Mouse (Mus musculus) myocyte (in vitro differentiated cells): ENCODE measurements around the gene Net1. TPM values are rescaled to one million over a fixed set of nuclear protein-coding genes. Genes with fewer than 3 reads are reported as not detected.

Experiments used
- H3K27me3 ChIP-seq: one replicate; pipeline ENCODE4 v1.6.1; 2011; ENCODE audit not compliant: control insufficient read depth, insufficient read depth, insufficient read length
- H3K36me3 ChIP-seq: one replicate; pipeline ENCODE4 v1.6.1; 2011; ENCODE audit not compliant: control insufficient read depth, insufficient read depth
- H3K4me2 ChIP-seq: one replicate; pipeline ENCODE4 v1.6.1; 2011; ENCODE audit warnings: low read depth, control low read depth
- H3K4me3 ChIP-seq: one replicate; pipeline ENCODE4 v1.5.1; 2011; ENCODE audit warnings: mild to moderate bottlenecking, control low read depth, moderate library complexity
- H3K79me2 ChIP-seq: one replicate; pipeline ENCODE4 v1.6.1; 2011; ENCODE audit not compliant: control insufficient read depth, insufficient read depth
- H3ac ChIP-seq: one replicate; pipeline ENCODE4 v1.6.1; 2011; ENCODE audit not compliant: control insufficient read depth, insufficient read length
- CEBPB ChIP-seq: IDR thresholded peaks from 2 replicates; pipeline ENCODE4 v1.6.1; 2011; ENCODE audit warnings: mild to moderate bottlenecking, moderate library complexity; ENCODE audit not compliant: poor library complexity, insufficient read depth, severe bottlenecking
- E2F4 ChIP-seq: IDR thresholded peaks from one replicate; pipeline ENCODE4 v1.6.1; 2011; ENCODE audit warnings: mild to moderate bottlenecking, control low read depth, moderate library complexity; ENCODE audit not compliant: insufficient read depth
- MAX ChIP-seq: IDR thresholded peaks from one replicate; pipeline ENCODE4 v1.6.1; 2011; ENCODE audit warnings: low read depth, mild to moderate bottlenecking, control low read depth
- MYOD1 ChIP-seq, 3 experiments: IDR thresholded peaks; one replicate each; pipeline ENCODE4 v1.6.1; 2011; ENCODE audit warnings: control low read depth in 2 of 3, low read depth in 2 of 3, mild to moderate bottlenecking in 2 of 3, moderate library complexity in 1 of 3; ENCODE audit not compliant: insufficient read length in 2 of 3, control insufficient read depth in 1 of 3
- MYOG ChIP-seq, 3 experiments: IDR thresholded peaks; one replicate each; pipeline ENCODE4 v1.6.1; 2011; ENCODE audit warnings: control low read depth in 2 of 3, low read depth in 2 of 3, mild to moderate bottlenecking in 2 of 3; ENCODE audit not compliant: insufficient read length in 2 of 3, control insufficient read depth in 1 of 3, insufficient read depth in 1 of 3
- POLR2A ChIP-seq: IDR thresholded peaks from one replicate; pipeline ENCODE4 v1.6.1; 2011; ENCODE audit warnings: low read depth, mild to moderate bottlenecking, control low read depth, moderate library complexity; ENCODE audit not compliant: insufficient read length
- POLR2AphosphoS2 ChIP-seq: IDR thresholded peaks from one replicate; pipeline ENCODE4 v1.6.1; 2011; ENCODE audit warnings: low read depth, control low read depth; ENCODE audit not compliant: insufficient read length
- REST ChIP-seq: IDR thresholded peaks from one replicate; pipeline ENCODE4 v1.6.1; 2011; ENCODE audit warnings: mild to moderate bottlenecking, control low read depth, moderate library complexity; ENCODE audit not compliant: insufficient read depth, insufficient read length
- SRF ChIP-seq: IDR thresholded peaks from one replicate; pipeline ENCODE4 v1.6.1; 2011; ENCODE audit warnings: low read depth; ENCODE audit not compliant: control insufficient read depth, insufficient read length
- TCF12 ChIP-seq: IDR thresholded peaks from one replicate; pipeline ENCODE4 v1.6.1; 2011; ENCODE audit warnings: mild to moderate bottlenecking, control low read depth; ENCODE audit not compliant: poor library complexity, insufficient read depth, severe bottlenecking
- TCF3 ChIP-seq: IDR thresholded peaks from one replicate; pipeline ENCODE4 v1.6.1; 2011; ENCODE audit warnings: low read depth, control low read depth; ENCODE audit not compliant: insufficient read length
- USF1 ChIP-seq: IDR thresholded peaks from one replicate; pipeline ENCODE4 v1.6.1; 2011; ENCODE audit warnings: low read depth, mild to moderate bottlenecking, control low read depth, moderate library complexity
- polyA plus RNA-seq: library from polyadenylated mRNA; unstranded; fragments of >200 nt; fragmentation: generic; extraction: Trizol; gene quantifications from one replicate; pipeline ENCODE4 v1.2.1, GENCODE M21; 2012; ENCODE audit warnings: missing spikeins

Net1 gene
- polyA plus RNA-seq, 1 experiment: 13.7 TPM

- no peak overlapping the region for H3ac ChIP-seq
- TF ChIP-seq USF1 (no peak), CEBPB (no peak), SRF (no peak), E2F4 (no peak), TCF3 (no peak), MAX (no peak), TCF12 (no peak), POLR2AphosphoS2 (no peak), REST (no peak), MYOD1 (IDR thresholded peaks at IDR 0.05; ENCODE audit: control insufficient read depth in 1 of 3, insufficient read length in 2 of 3, low read depth in 2 of 3) (no peak), POLR2A (no peak), MYOG (IDR thresholded peaks at IDR 0.05; ENCODE audit: control insufficient read depth in 1 of 3, insufficient read depth in 1 of 3, insufficient read length in 2 of 3, low read depth in 2 of 3) (no peak)
- no peaks in the 10 kb centered on the region for H3K27me3 ChIP-seq
- H3K4me3 ChIP-seq: no peak overlapping the region
- H3K79me2 ChIP-seq: no peaks in the 10 kb centered on the region
- no peaks in the 10 kb centered on the region for H3K36me3 ChIP-seq
- H3K4me2 ChIP-seq: no peak overlapping the region
Observed at GRCm38 (mm10) chr13:3832450-3832849, 85.6 kb downstream of the Net1 start.

Other genes with a start within 250 kb of the Net1 start
- 0.08 TPM for gene Calml3, start 113.9 kb downstream of the Net1 start, polyA plus RNA-seq
- 0.05 TPM for gene Calm4, start 80.5 kb downstream of the Net1 start, polyA plus RNA-seq
- not detected for gene Calm5, start 64.0 kb downstream of the Net1 start, polyA plus RNA-seq
- not detected for gene Tubal3, start 54 bp upstream of the Net1 start, polyA plus RNA-seq
- gene Ucn3, start 27.1 kb upstream of the Net1 start, polyA plus RNA-seq: not detected
- gene Akr1c14, start 130.8 kb upstream of the Net1 start, polyA plus RNA-seq: 0.05 TPM
- not detected for gene Akr1c18, start 232.4 kb upstream of the Net1 start, polyA plus RNA-seq